Mouse (Mus musculus): ENCODE measurements at regions not wholly inside any gene's neighbourhood (a gene's known extent, or its start where the extent isn't known, plus 50 kb on each side); places are given as distances from the start of the nearest gene placed in this dataset.

GRCm38 (mm10) chr7:70165501-70165900 lies 201.0 kb downstream of the Nr2f2 start:
- WGBS: 59% methylated on average over 4 of the region's 4 CpGs
- Histone ChIP-seq H3K36me3 (ENCODE audit: control insufficient read depth, insufficient read depth, low read length) (no peaks in the 10 kb centered on the region), H3K4me3 (ENCODE audit: low read depth, low read length) (no peak overlapping the region), H3K4me1 (replicated peaks; ENCODE audit: control insufficient read depth, insufficient read depth, low read length) (no peaks in the 10 kb centered on the region; the same call in 1 of the 2 replicates), H3K27ac (ENCODE audit: low read depth) (no peak overlapping the region), H3K4me2 (ENCODE audit: low read length) (no peak overlapping the region), H3K9ac (ENCODE audit: low read length) (no peak overlapping the region), H3K27me3 (replicated peaks; ENCODE audit: control insufficient read depth, insufficient read depth, low read length) (no peaks in the 10 kb centered on the region), H3K9me3 (ENCODE audit: control insufficient read depth, low read length) (no peaks in the 10 kb centered on the region)
- DNase-seq (ENCODE audit: low spot score): no peak
- no peak for ATAC-seq (replicated peaks; ENCODE audit: low FRiP score, low TSS enrichment, low read depth)

GRCm38 (mm10) chr7:70164691-70165193 lies 201.8 kb downstream of the Nr2f2 start:
- DNase-seq (ENCODE audit: low spot score) (no peak), ATAC-seq (replicated peaks; ENCODE audit: low FRiP score, low TSS enrichment, low read depth) (no peak)
- no peaks in the 10 kb centered on the region for H3K27me3 ChIP-seq (replicated peaks; ENCODE audit: control insufficient read depth, insufficient read depth, low read length)
- no peaks in the 10 kb centered on the region for H3K9me3 ChIP-seq (ENCODE audit: control insufficient read depth, low read length)
- H3K4me2 ChIP-seq (ENCODE audit: low read length): no peak overlapping the region
- H3K9ac ChIP-seq (ENCODE audit: low read length): no peak overlapping the region
- WGBS: 59% methylated on average over 6 of the region's 6 CpGs
- no peaks in the 10 kb centered on the region for H3K36me3 ChIP-seq (ENCODE audit: control insufficient read depth, insufficient read depth, low read length)
- H3K27ac ChIP-seq (ENCODE audit: low read depth): no peak overlapping the region
- H3K4me3 ChIP-seq (ENCODE audit: low read depth, low read length): no peak overlapping the region
- H3K4me1 ChIP-seq (replicated peaks; ENCODE audit: control insufficient read depth, insufficient read depth, low read length): no peaks in the 10 kb centered on the region; the same call in 1 of the 2 replicates

- WGBS: 76% methylated on average over 8 of the region's 8 CpGs
- DNase-seq (ENCODE audit: low spot score): no peak
- no peak overlapping the region for H3K27ac ChIP-seq (ENCODE audit: low read depth)
- H3K9ac ChIP-seq (ENCODE audit: low read length): no peak overlapping the region
- no peaks in the 10 kb centered on the region for H3K27me3 ChIP-seq (replicated peaks; ENCODE audit: control insufficient read depth, insufficient read depth, low read length)
- H3K36me3 ChIP-seq (ENCODE audit: control insufficient read depth, insufficient read depth, low read length): no peaks in the 10 kb centered on the region
- no peak overlapping the region for H3K4me2 ChIP-seq (ENCODE audit: low read length)
- H3K4me1 ChIP-seq (replicated peaks; ENCODE audit: control insufficient read depth, insufficient read depth, low read length): no peaks in the 10 kb centered on the region
- no peak for ATAC-seq (replicated peaks; ENCODE audit: low FRiP score, low TSS enrichment, low read depth)
- no peaks in the 10 kb centered on the region for H3K9me3 ChIP-seq (ENCODE audit: control insufficient read depth, low read length)
- H3K4me3 ChIP-seq (ENCODE audit: low read depth, low read length): no peak overlapping the region
Observed at GRCm38 (mm10) chr7:70158531-70158930, 208.0 kb downstream of the Nr2f2 start.

GRCm38 (mm10) chr7:70144726-70145271 lies 221.7 kb downstream of the Nr2f2 start:
- no peak overlapping the region for H3K27ac ChIP-seq (ENCODE audit: low read depth)
- H3K27me3 ChIP-seq (replicated peaks; ENCODE audit: control insufficient read depth, insufficient read depth, low read length): no peaks in the 10 kb centered on the region
- ATAC-seq (replicated peaks; ENCODE audit: low FRiP score, low TSS enrichment, low read depth) (no peak), DNase-seq (ENCODE audit: low spot score) (no peak)
- H3K9me3 ChIP-seq (ENCODE audit: control insufficient read depth, low read length): no peaks in the 10 kb centered on the region
- no peak overlapping the region for H3K4me3 ChIP-seq (ENCODE audit: low read depth, low read length)
- H3K9ac ChIP-seq (ENCODE audit: low read length): no peak overlapping the region
- WGBS: 76% methylated on average over 4 of the region's 4 CpGs
- no peaks in the 10 kb centered on the region for H3K36me3 ChIP-seq (ENCODE audit: control insufficient read depth, insufficient read depth, low read length)
- H3K4me1 ChIP-seq (replicated peaks; ENCODE audit: control insufficient read depth, insufficient read depth, low read length): no peaks in the 10 kb centered on the region
- no peak overlapping the region for H3K4me2 ChIP-seq (ENCODE audit: low read length)

- Histone ChIP-seq H3K4me1 (replicated peaks; ENCODE audit: control insufficient read depth, insufficient read depth, low read length) (no peaks in the 10 kb centered on the region), H3K4me2 (ENCODE audit: low read length) (no peak overlapping the region), H3K27ac (ENCODE audit: low read depth) (no peak overlapping the region), H3K9ac (ENCODE audit: low read length) (no peak overlapping the region), H3K9me3 (ENCODE audit: control insufficient read depth, low read length) (no peaks in the 10 kb centered on the region), H3K27me3 (replicated peaks; ENCODE audit: control insufficient read depth, insufficient read depth, low read length) (no peaks in the 10 kb centered on the region), H3K36me3 (ENCODE audit: control insufficient read depth, insufficient read depth, low read length) (no peaks in the 10 kb centered on the region), H3K4me3 (ENCODE audit: low read depth, low read length) (no peak overlapping the region)
- DNase-seq (ENCODE audit: low spot score): no peak
- ATAC-seq (replicated peaks; ENCODE audit: low FRiP score, low TSS enrichment, low read depth): no peak
- WGBS: 84% methylated on average over 5 of the region's 5 CpGs
Observed at GRCm38 (mm10) chr7:70136837-70137236, 229.7 kb downstream of the Nr2f2 start.

- no peak overlapping the region for H3K4me3 ChIP-seq (ENCODE audit: low read depth, low read length)
- H3K27me3 ChIP-seq (replicated peaks; ENCODE audit: control insufficient read depth, insufficient read depth, low read length): no peaks in the 10 kb centered on the region
- no peaks in the 10 kb centered on the region for H3K9me3 ChIP-seq (ENCODE audit: control insufficient read depth, low read length)
- no peaks in the 10 kb centered on the region for H3K36me3 ChIP-seq (ENCODE audit: control insufficient read depth, insufficient read depth, low read length)
- no peak for DNase-seq (ENCODE audit: low spot score)
- H3K9ac ChIP-seq (ENCODE audit: low read length): no peak overlapping the region
- no peaks in the 10 kb centered on the region for H3K4me1 ChIP-seq (replicated peaks; ENCODE audit: control insufficient read depth, insufficient read depth, low read length)
- no peak for ATAC-seq (replicated peaks; ENCODE audit: low FRiP score, low TSS enrichment, low read depth)
- H3K27ac ChIP-seq (ENCODE audit: low read depth): no peak overlapping the region
- WGBS: 86% methylated on average over 3 of the region's 3 CpGs
- no peak overlapping the region for H3K4me2 ChIP-seq (ENCODE audit: low read length)
Observed at GRCm38 (mm10) chr7:70135416-70135815, 231.1 kb downstream of the Nr2f2 start.

- Histone ChIP-seq H3K27me3 (replicated peaks; ENCODE audit: control insufficient read depth, insufficient read depth, low read length) (no peaks in the 10 kb centered on the region), H3K4me2 (ENCODE audit: low read length) (no peak overlapping the region), H3K9me3 (ENCODE audit: control insufficient read depth, low read length) (no peaks in the 10 kb centered on the region), H3K4me3 (ENCODE audit: low read depth, low read length) (no peak overlapping the region), H3K4me1 (replicated peaks; ENCODE audit: control insufficient read depth, insufficient read depth, low read length) (no peaks in the 10 kb centered on the region), H3K36me3 (ENCODE audit: control insufficient read depth, insufficient read depth, low read length) (no peaks in the 10 kb centered on the region), H3K27ac (ENCODE audit: low read depth) (no peak overlapping the region), H3K9ac (ENCODE audit: low read length) (no peak overlapping the region)
- DNase-seq (ENCODE audit: low spot score) (no peak), ATAC-seq (replicated peaks; ENCODE audit: low FRiP score, low TSS enrichment, low read depth) (no peak)
- 82% methylated on average over 15 of the region's 15 CpGs for WGBS
Observed at GRCm38 (mm10) chr7:70129963-70130362, 236.6 kb downstream of the Nr2f2 start.

GRCm38 (mm10) chr7:70122818-70123217 lies 243.7 kb downstream of the Nr2f2 start:
- H3K4me2 ChIP-seq (ENCODE audit: low read length): no peak overlapping the region
- peaks cover 11% of the 10 kb centered on the region; the same call in 1 of the 2 replicates for H3K27me3 ChIP-seq (replicated peaks; ENCODE audit: control insufficient read depth, insufficient read depth, low read length)
- H3K9ac ChIP-seq (ENCODE audit: low read length): no peak overlapping the region
- H3K4me3 ChIP-seq (ENCODE audit: low read depth, low read length): no peak overlapping the region
- H3K9me3 ChIP-seq (ENCODE audit: control insufficient read depth, low read length): no peaks in the 10 kb centered on the region
- H3K4me1 ChIP-seq (replicated peaks; ENCODE audit: control insufficient read depth, insufficient read depth, low read length): no peaks in the 10 kb centered on the region
- H3K27ac ChIP-seq (ENCODE audit: low read depth): no peak overlapping the region
- ATAC-seq (replicated peaks; ENCODE audit: low FRiP score, low TSS enrichment, low read depth) (no peak), DNase-seq (ENCODE audit: low spot score) (no peak)
- WGBS: 84% methylated on average over 9 of the region's 9 CpGs
- H3K36me3 ChIP-seq (ENCODE audit: control insufficient read depth, insufficient read depth, low read length): no peaks in the 10 kb centered on the region

GRCm38 (mm10) chr7:70119517-70119916 lies 247.0 kb downstream of the Nr2f2 start:
- no peak for DNase-seq (ENCODE audit: low spot score)
- H3K9ac ChIP-seq (ENCODE audit: low read length): no peak overlapping the region
- peaks cover 11% of the 10 kb centered on the region; the same call in 1 of the 2 replicates for H3K27me3 ChIP-seq (replicated peaks; ENCODE audit: control insufficient read depth, insufficient read depth, low read length)
- ATAC-seq (replicated peaks; ENCODE audit: low FRiP score, low TSS enrichment, low read depth): no peak
- H3K27ac ChIP-seq (ENCODE audit: low read depth): no peak overlapping the region
- WGBS: 86% methylated on average over 8 of the region's 8 CpGs
- no peaks in the 10 kb centered on the region for H3K9me3 ChIP-seq (ENCODE audit: control insufficient read depth, low read length)
- no peaks in the 10 kb centered on the region for H3K4me1 ChIP-seq (replicated peaks; ENCODE audit: control insufficient read depth, insufficient read depth, low read length)
- no peaks in the 10 kb centered on the region for H3K36me3 ChIP-seq (ENCODE audit: control insufficient read depth, insufficient read depth, low read length)
- no peak overlapping the region for H3K4me2 ChIP-seq (ENCODE audit: low read length)
- H3K4me3 ChIP-seq (ENCODE audit: low read depth, low read length): no peak overlapping the region
